Mouse (Mus musculus) embryonic facial prominence, embryonic 14.5 days (tissue): Measurements from ENCODE around the gene Cluap1. TPM values are rescaled to one million over a fixed set of nuclear protein-coding genes. Genes with fewer than 3 reads are reported as not detected.
A peak's percentile ranks its signal among the peaks of the same experiment; 100 is the strongest.

Experiments
- ATAC-seq: fragments of 200-750 bp; cut with Nextera tagmentation; 2 replicates; pipeline ENCODE4 v1.8.0; 2017; ENCODE audit warnings: low read depth, moderate number of reproducible peaks, moderate TSS enrichment
- DNase-seq: peaks from one replicate; pipeline ENCODE4 v3.0.0-alpha.2; 2015; ENCODE audit warnings: low spot score
- H3K27ac ChIP-seq: fragments of 300-500 bp; sonication (generic); replicated peaks from 2 replicates; pipeline ENCODE4 v1.5.1; 2014; ENCODE audit warnings: low read depth, mild to moderate bottlenecking, low read length, moderate library complexity
- H3K27me3 ChIP-seq: fragments of 300-500 bp; sonication (generic); replicated peaks from 2 replicates; pipeline ENCODE4 v1.6.1; 2014; ENCODE audit warnings: low read length; ENCODE audit not compliant: control insufficient read depth, insufficient read depth
- H3K36me3 ChIP-seq: fragments of 300-500 bp; sonication (generic); 2 replicates; pipeline ENCODE4 v1.6.1; 2014; ENCODE audit warnings: low read length, mixed read lengths; ENCODE audit not compliant: control insufficient read depth, insufficient read depth
- H3K4me1 ChIP-seq: fragments of 300-500 bp; sonication (generic); 2 replicates; pipeline ENCODE4 v1.6.1; 2014; ENCODE audit warnings: antibody characterized with exemption, low read length; ENCODE audit not compliant: control insufficient read depth, insufficient read depth
- H3K4me2 ChIP-seq: fragments of 300-500 bp; sonication (generic); 2 replicates; pipeline ENCODE4 v1.6.1; 2014; ENCODE audit warnings: low read depth, mild to moderate bottlenecking, low read length, moderate library complexity, mixed read lengths
- H3K4me3 ChIP-seq: fragments of 300-500 bp; sonication (generic); 2 replicates; pipeline ENCODE4 v1.5.1; 2014; ENCODE audit warnings: low read depth, mild to moderate bottlenecking, low read length
- H3K9ac ChIP-seq: fragments of 300-500 bp; sonication (generic); 2 replicates; pipeline ENCODE4 v1.6.1; 2014; ENCODE audit warnings: low read depth, mild to moderate bottlenecking, low read length, moderate library complexity, mixed read lengths
- H3K9me3 ChIP-seq: fragments of 300-500 bp; sonication (generic); 2 replicates; pipeline ENCODE4 v1.6.1; 2016; ENCODE audit warnings: low read length; ENCODE audit not compliant: control insufficient read depth
- WGBS: fragments of 180-500 bp; shearing (Covaris S2); extraction: QIAGEN DNeasy Blood & Tissue Kit; methylation state at CpG from one replicate; pipeline ENCODE4 v1.1.7; 2014; 5-methylcytosine and 5-hydroxymethylcytosine counted together
- polyA plus RNA-seq: library from polyadenylated mRNA; unstranded; fragments of >200 nt; fragmentation: Nextera tagmentation; extraction: Ambion mirVana; gene quantifications from 2 replicates; pipeline ENCODE4 v1.2.1, GENCODE M21; 2014

Cluap1 gene
- polyA plus RNA-seq, 1 experiment from 2014 or later, result 32.2 TPM

- Histone ChIP-seq H3K27me3 (no peaks in the 10 kb centered on the region), H3K9ac (no peak overlapping the region), H3K27ac (no peak overlapping the region), H3K4me3 (no peak overlapping the region), H3K9me3 (no peaks in the 10 kb centered on the region), H3K4me1 (no peaks in the 10 kb centered on the region), H3K4me2 (no peak overlapping the region), H3K36me3 (peaks cover 8% of the 10 kb centered on the region; the same call in 1 of the 2 replicates)
- ATAC-seq (no peak), DNase-seq (no peak)
- 94% methylated on average over 14 of the region's 14 CpGs for WGBS
Observed at GRCm38 (mm10) chr16:3891621-3892295, 16.8 kb upstream of the Cluap1 start.

- H3K4me3 ChIP-seq, result no peak overlapping the region
- ATAC-seq (no peak), DNase-seq (no peak)
- no peak overlapping the region for H3K4me2 ChIP-seq
- no peaks in the 10 kb centered on the region for H3K27me3 ChIP-seq
- H3K9ac ChIP-seq, result no peak overlapping the region
- H3K9me3 ChIP-seq, result no peaks in the 10 kb centered on the region
- H3K27ac ChIP-seq, result no peak overlapping the region
- WGBS, result 54% methylated on average over 3 of the region's 3 CpGs
- no peaks in the 10 kb centered on the region for H3K4me1 ChIP-seq
- H3K36me3 ChIP-seq, result peaks cover 26% of the 10 kb centered on the region
Observed at GRCm38 (mm10) chr16:3893739-3894138, 14.9 kb upstream of the Cluap1 start.

- no peaks in the 10 kb centered on the region for H3K4me1 ChIP-seq
- peak; percentile 31 for DNase-seq
- H3K9ac ChIP-seq, result no peak overlapping the region
- H3K27me3 ChIP-seq, result no peaks in the 10 kb centered on the region
- peak overlapping the region; percentile 25; the same call in 1 of the 2 replicates for H3K27ac ChIP-seq
- no peak overlapping the region for H3K4me2 ChIP-seq
- H3K9me3 ChIP-seq, result no peaks in the 10 kb centered on the region
- 61% methylated on average over 9 of the region's 9 CpGs for WGBS
- ATAC-seq, result no peak
- H3K4me3 ChIP-seq, result no peak overlapping the region
- H3K36me3 ChIP-seq, result peaks cover 42% of the 10 kb centered on the region
Observed at GRCm38 (mm10) chr16:3895173-3895792, 13.3 kb upstream of the Cluap1 start.

GRCm38 (mm10) chr16:3896046-3896445 is 12.6 kb upstream of the Cluap1 start:
- WGBS, result 77% methylated on average over 6 of the region's 6 CpGs
- no peaks in the 10 kb centered on the region for H3K9me3 ChIP-seq
- no peak overlapping the region for H3K9ac ChIP-seq
- peaks cover 49% of the 10 kb centered on the region for H3K36me3 ChIP-seq
- no peak for DNase-seq
- H3K27me3 ChIP-seq, result no peaks in the 10 kb centered on the region
- no peaks in the 10 kb centered on the region for H3K4me1 ChIP-seq
- no peak overlapping the region for H3K4me3 ChIP-seq
- no peak overlapping the region for H3K27ac ChIP-seq
- no peak for ATAC-seq
- no peak overlapping the region for H3K4me2 ChIP-seq

GRCm38 (mm10) chr16:3896553-3896952 is 12.0 kb upstream of the Cluap1 start:
- H3K27me3 ChIP-seq, result no peaks in the 10 kb centered on the region
- peaks cover 54% of the 10 kb centered on the region for H3K36me3 ChIP-seq
- 93% methylated on average over 1 of the region's 1 CpGs for WGBS
- ATAC-seq (no peak), DNase-seq (no peak)
- no peaks in the 10 kb centered on the region for H3K9me3 ChIP-seq
- no peaks in the 10 kb centered on the region for H3K4me1 ChIP-seq
- no peak overlapping the region for H3K9ac ChIP-seq
- H3K27ac ChIP-seq, result no peak overlapping the region
- no peak overlapping the region for H3K4me2 ChIP-seq
- H3K4me3 ChIP-seq, result no peak overlapping the region

GRCm38 (mm10) chr16:3907471-3907870 is 1.1 kb upstream of the Cluap1 start:
- WGBS, result 78% methylated on average over 2 of the region's 2 CpGs
- ATAC-seq (no peak), DNase-seq (no peak)
- Histone ChIP-seq H3K27me3 (no peaks in the 10 kb centered on the region), H3K9ac (no peak overlapping the region), H3K27ac (no peak overlapping the region), H3K4me1 (peaks cover 5% of the 10 kb centered on the region; the same call in 1 of the 2 replicates), H3K4me2 (no peak overlapping the region), H3K4me3 (no peak overlapping the region), H3K36me3 (peaks cover 47% of the 10 kb centered on the region), H3K9me3 (no peaks in the 10 kb centered on the region)

- 7% methylated on average over 20 of the region's 20 CpGs for WGBS
- H3K36me3 ChIP-seq, result peaks cover 46% of the 10 kb centered on the region
Observed at GRCm38 (mm10) chr16:3909118-3909517, 517 bp downstream of the Cluap1 start.

GRCm38 (mm10) chr16:3920756-3921155 is 12.2 kb downstream of the Cluap1 start:
- 89% methylated on average over 2 of the region's 2 CpGs for WGBS
- no peaks in the 10 kb centered on the region for H3K27me3 ChIP-seq
- H3K27ac ChIP-seq, result no peak overlapping the region
- DNase-seq (no peak), ATAC-seq (no peak)
- H3K4me3 ChIP-seq, result no peak overlapping the region
- no peak overlapping the region for H3K9ac ChIP-seq
- H3K9me3 ChIP-seq, result no peaks in the 10 kb centered on the region
- peaks cover 7% of the 10 kb centered on the region; the same call in 1 of the 2 replicates for H3K4me1 ChIP-seq
- no peak overlapping the region for H3K4me2 ChIP-seq
- H3K36me3 ChIP-seq, result peaks cover 66% of the 10 kb centered on the region

More at GRCm38 (mm10) chr16:3909118-3909517, 517 bp downstream of the Cluap1 start:
- no peaks in the 10 kb centered on the region for H3K27me3 ChIP-seq
- DNase-seq (no peak), ATAC-seq (no peak)
- H3K4me3 ChIP-seq, result peak overlapping the region; percentile 67
- H3K27ac ChIP-seq, result 0 out of 2 replicates have a peak overlapping the region, but pooled peaks have one; percentile 70
- H3K9me3 ChIP-seq, result no peaks in the 10 kb centered on the region
- peak overlapping the region; percentile 71 for H3K4me2 ChIP-seq
- H3K4me1 ChIP-seq, result peaks cover 5% of the 10 kb centered on the region; the same call in 1 of the 2 replicates
- peak overlapping the region; percentile 83 for H3K9ac ChIP-seq
